11 mouse cellular contexts compared by ENCODE assay signal in genomic region chr17:24893276-24893675, GRCm38 (mm10). TPM values are rescaled to one million over a fixed set of nuclear protein-coding genes. Genes with fewer than 3 reads are reported as not detected.
DNase-seq lines count a peak whose midpoint lies in the region; ATAC-seq lines count a peak whose summit lies in the region.
"Had no signal": no experiment of that assay in that cellular context is flagged by ENCODE, and none has a peak within 500 bp of the region (broad histone marks: within the 10 kb centered on the region; RNA-seq: fewer than 3 reads in every experiment).

No protein-coding gene starts in this region.

- no peak overlapping the region for H3K9ac ChIP-seq in hindbrain, embryonic 15.5 days
- no peak overlapping the region for H3K9ac ChIP-seq in hindbrain, embryonic 16.5 days (ENCODE audit: low read depth, low read length)
- no peak overlapping the region for H3K9ac ChIP-seq in neural tube, embryonic 12.5 days

- 96% methylated on average over 2 of the region's 2 CpGs for WGBS in hindbrain, embryonic 15.5 days
- WGBS in hindbrain, embryonic 16.5 days = 92% methylated on average over 2 of the region's 2 CpGs
- 97% methylated on average over 2 of the region's 2 CpGs for WGBS in neural tube, embryonic 12.5 days

- H3K27ac ChIP-seq in hindbrain, embryonic 15.5 days (replicated peaks) = no peak overlapping the region
- no peak overlapping the region for H3K27ac ChIP-seq in hindbrain, embryonic 16.5 days (ENCODE audit: low read depth, low read length)
- no peak overlapping the region for H3K27ac ChIP-seq in neural tube, embryonic 12.5 days
- H3K27ac ChIP-seq: midbrain, embryonic 15.5 days; stomach, postnatal 0 days had no signal

- no peaks in the 10 kb centered on the region for H3K9me3 ChIP-seq in hindbrain, embryonic 15.5 days
- H3K9me3 ChIP-seq in hindbrain, embryonic 16.5 days (ENCODE audit: control insufficient read depth, low read length) = no peaks in the 10 kb centered on the region
- no peaks in the 10 kb centered on the region for H3K9me3 ChIP-seq in neural tube, embryonic 12.5 days
- H3K9me3 ChIP-seq: midbrain, embryonic 15.5 days had no signal

- H3K36me3 ChIP-seq in hindbrain, embryonic 15.5 days = peaks cover 46% of the 10 kb centered on the region
- peaks cover 45% of the 10 kb centered on the region for H3K36me3 ChIP-seq in hindbrain, embryonic 16.5 days (ENCODE audit: control insufficient read depth, insufficient read depth, low read length)
- peaks cover 58% of the 10 kb centered on the region for H3K36me3 ChIP-seq in neural tube, embryonic 12.5 days

- ATAC-seq in hindbrain, embryonic 15.5 days (ENCODE audit: low FRiP score, low read depth) = no peak
- ATAC-seq in hindbrain, embryonic 16.5 days = no peak
- ATAC-seq in neural tube, embryonic 12.5 days (ENCODE audit: low FRiP score, low read depth) = no peak
- ATAC-seq: midbrain, embryonic 15.5 days had no signal

- H3K4me3 ChIP-seq in hindbrain, embryonic 15.5 days = peak overlapping the region; percentile 82; the same call in 1 of the 2 replicates
- no peak overlapping the region for H3K4me3 ChIP-seq in hindbrain, embryonic 16.5 days (ENCODE audit: low read length)
- H3K4me3 ChIP-seq in neural tube, embryonic 12.5 days = no peak overlapping the region

- H3K27me3 ChIP-seq in hindbrain, embryonic 15.5 days = no peaks in the 10 kb centered on the region
- no peaks in the 10 kb centered on the region for H3K27me3 ChIP-seq in hindbrain, embryonic 16.5 days (replicated peaks; ENCODE audit: control insufficient read depth, insufficient read depth, low read length)
- no peaks in the 10 kb centered on the region for H3K27me3 ChIP-seq in neural tube, embryonic 12.5 days (replicated peaks)
- H3K27me3 ChIP-seq: midbrain, embryonic 15.5 days had no signal

- peaks cover 51% of the 10 kb centered on the region for H3K4me1 ChIP-seq in hindbrain, embryonic 15.5 days (replicated peaks)
- H3K4me1 ChIP-seq in hindbrain, embryonic 16.5 days (ENCODE audit: control insufficient read depth, insufficient read depth, low read depth, low read length) = peaks cover 48% of the 10 kb centered on the region
- peaks cover 38% of the 10 kb centered on the region for H3K4me1 ChIP-seq in neural tube, embryonic 12.5 days

- peak; percentile 43 for DNase-seq in cerebellum, adult 9-10 months
- no peak for DNase-seq in cerebellum, adult 11 months
- DNase-seq in neural tube, embryonic 10.5 days (ENCODE audit: extremely low spot score, low spot score) = no peak
- no peak for DNase-seq in embryo, embryonic 11 days
- DNase-seq in adrenal gland, adult 18-20 months (ENCODE audit: low spot score in 2 of 2) = no peak
- DNase-seq: lung, adult 2 months had no signal

- no peak overlapping the region; the same call in 1 of the 2 replicates for H3K4me2 ChIP-seq in hindbrain, embryonic 15.5 days
- H3K4me2 ChIP-seq in hindbrain, embryonic 16.5 days (ENCODE audit: low read length) = no peak overlapping the region
- H3K4me2 ChIP-seq in neural tube, embryonic 12.5 days (replicated peaks) = 0 out of 2 replicates have a peak overlapping the region, but pooled peaks have one; percentile 99

RNA-seq across cellular contexts. Expression of gene Eme2, which starts 1.6 kb away (rescaled TPM):
- 27.0 and 30.5 TPM in 2 replicates for polyA plus RNA-seq in hindbrain, embryonic 15.5 days (2015; fragmentation: Nextera tagmentation; extraction: Ambion mirVana)
- polyA plus RNA-seq in hindbrain, embryonic 16.5 days (2015; fragmentation: Nextera tagmentation; extraction: Ambion mirVana) = 30.1 and 30.2 TPM in 2 replicates
- 41.6 and 44.5 TPM in 2 replicates for polyA plus RNA-seq in neural tube, embryonic 12.5 days (2016; fragmentation: Nextera tagmentation; extraction: Ambion mirVana)
- total RNA-seq in adrenal gland, adult 18-20 months (2021) = 10 to 100 TPM; 40.6 to 46.1 TPM

RNA-seq across cellular contexts. Expression of gene Mrps34, which starts 1.6 kb away (rescaled TPM):
- 80.1 and 82.3 TPM in 2 replicates for polyA plus RNA-seq in hindbrain, embryonic 15.5 days (2015; fragmentation: Nextera tagmentation; extraction: Ambion mirVana)
- 85.3 and 89.0 TPM in 2 replicates for polyA plus RNA-seq in hindbrain, embryonic 16.5 days (2015; fragmentation: Nextera tagmentation; extraction: Ambion mirVana)
- polyA plus RNA-seq in neural tube, embryonic 12.5 days (2016; fragmentation: Nextera tagmentation; extraction: Ambion mirVana) = 89.9 and 98.4 TPM in 2 replicates
- total RNA-seq in adrenal gland, adult 18-20 months (2021) = 100 to 1,000 TPM; 107 to 148 TPM

RNA-seq across cellular contexts. Expression of gene Nme3, which starts 3.0 kb away (rescaled TPM):
- 81.6 and 85.5 TPM in 2 replicates for polyA plus RNA-seq in hindbrain, embryonic 15.5 days (2015; fragmentation: Nextera tagmentation; extraction: Ambion mirVana)
- polyA plus RNA-seq in hindbrain, embryonic 16.5 days (2015; fragmentation: Nextera tagmentation; extraction: Ambion mirVana) = 88.2 and 99.9 TPM in 2 replicates
- 49.7 and 55.1 TPM in 2 replicates for polyA plus RNA-seq in neural tube, embryonic 12.5 days (2016; fragmentation: Nextera tagmentation; extraction: Ambion mirVana)
- total RNA-seq in adrenal gland, adult 18-20 months (2021) = 100 to 1,000 TPM in 1 of 2 experiments, 10 to 100 TPM in 1; 50.8 to 100 TPM

RNA-seq across cellular contexts. Expression of gene Spsb3, which starts 6.8 kb away (rescaled TPM):
- 78.5 and 87.6 TPM in 2 replicates for polyA plus RNA-seq in hindbrain, embryonic 15.5 days (2015; fragmentation: Nextera tagmentation; extraction: Ambion mirVana)
- polyA plus RNA-seq in hindbrain, embryonic 16.5 days (2015; fragmentation: Nextera tagmentation; extraction: Ambion mirVana) = 88.2 and 90.4 TPM in 2 replicates
- polyA plus RNA-seq in neural tube, embryonic 12.5 days (2016; fragmentation: Nextera tagmentation; extraction: Ambion mirVana) = 53.1 and 57.7 TPM in 2 replicates
- total RNA-seq in adrenal gland, adult 18-20 months (2021) = 10 to 100 TPM; 33.0 to 33.9 TPM

RNA-seq across cellular contexts. Expression of gene Nubp2, which starts 7.1 kb away (rescaled TPM):
- polyA plus RNA-seq in hindbrain, embryonic 15.5 days (2015; fragmentation: Nextera tagmentation; extraction: Ambion mirVana) = 62.7 and 65.2 TPM in 2 replicates
- 64.1 and 65.7 TPM in 2 replicates for polyA plus RNA-seq in hindbrain, embryonic 16.5 days (2015; fragmentation: Nextera tagmentation; extraction: Ambion mirVana)
- 75.4 and 75.9 TPM in 2 replicates for polyA plus RNA-seq in neural tube, embryonic 12.5 days (2016; fragmentation: Nextera tagmentation; extraction: Ambion mirVana)
- 10 to 100 TPM; 48.5 to 54.1 TPM for total RNA-seq in adrenal gland, adult 18-20 months (2021)
